ENCODE assay signal across 15 mouse cellular contexts in the genomic region with DNA sequence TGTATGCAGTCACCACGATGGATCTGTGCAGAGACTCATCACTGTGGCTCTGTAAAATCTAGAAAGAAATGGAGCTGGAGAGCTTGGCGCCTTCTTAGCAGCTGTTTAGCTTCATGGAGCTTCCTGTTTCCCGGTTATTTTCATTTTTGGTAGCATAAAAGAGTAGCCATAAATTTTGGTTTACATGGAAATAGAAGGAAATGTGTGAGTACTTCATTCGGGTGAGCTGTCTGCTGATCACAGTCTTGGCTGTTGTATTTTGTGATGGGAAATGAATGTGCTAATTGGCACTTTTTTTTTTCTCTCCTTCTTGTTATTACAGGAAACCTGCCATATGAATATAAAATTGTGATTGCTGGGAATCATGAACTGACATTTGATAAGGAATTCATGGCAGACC.
"Had no signal": no experiment of that assay in that cellular context is flagged by ENCODE, and none has a peak within 500 bp of the region (broad histone marks: within the 10 kb centered on the region; RNA-seq: fewer than 3 reads in every experiment).

No protein-coding gene starts in this region.

- H3K4me1 ChIP-seq: liver, embryonic 13.5 days; megakaryocyte, embryonic 14.5 days had no signal

- ATAC-seq: intestine, postnatal 0 days; liver, postnatal 0 days had no signal

- H3K36me3 ChIP-seq: liver, embryonic 13.5 days; lung, embryonic 15.5 days; midbrain, embryonic 12.5 days; neural tube, embryonic 12.5 days had no signal

- H3K9ac ChIP-seq: limb, embryonic 12.5 days; liver, embryonic 13.5 days; liver, postnatal 0 days; lung, embryonic 15.5 days; midbrain, embryonic 12.5 days; neural tube, embryonic 12.5 days had no signal

- H3K4me3 ChIP-seq: limb, embryonic 12.5 days; liver, embryonic 13.5 days; lung, embryonic 15.5 days; megakaryocyte, embryonic 14.5 days; midbrain, embryonic 12.5 days; neural tube, embryonic 12.5 days had no signal

- H3K4me2 ChIP-seq: limb, embryonic 12.5 days; liver, embryonic 13.5 days; lung, embryonic 15.5 days; midbrain, embryonic 12.5 days; neural tube, embryonic 12.5 days had no signal

- H3K9me3 ChIP-seq: limb, embryonic 12.5 days; liver, embryonic 13.5 days; lung, embryonic 15.5 days; midbrain, embryonic 12.5 days; neural tube, embryonic 12.5 days had no signal

- DNase-seq: kidney, adult 9 months; kidney, postnatal 25 days; liver; liver, embryonic 13.5 days; liver, postnatal 0 days; lung, postnatal 14 days; thymus, adult 2 months; thymus, postnatal 25 days had no signal

- H3K27me3 ChIP-seq: liver, embryonic 13.5 days; lung, embryonic 15.5 days; megakaryocyte, embryonic 14.5 days; midbrain, embryonic 12.5 days; neural tube, embryonic 12.5 days had no signal

- H3K27ac ChIP-seq: limb, embryonic 12.5 days; liver, embryonic 13.5 days; lung, embryonic 15.5 days; macrophage; midbrain, embryonic 12.5 days; neural tube, embryonic 12.5 days had no signal
